Mouse (Mus musculus): Measurements from ENCODE around the gene Pigyl. TPM values are rescaled to one million over a fixed set of nuclear protein-coding genes. Genes with fewer than 3 reads are reported as not detected.

Gene Pigyl
- 66.6 and 67.9 TPM in 2 replicates for polyA plus RNA-seq (2014; fragmentation: Nextera tagmentation; extraction: Ambion mirVana)

DNA sequence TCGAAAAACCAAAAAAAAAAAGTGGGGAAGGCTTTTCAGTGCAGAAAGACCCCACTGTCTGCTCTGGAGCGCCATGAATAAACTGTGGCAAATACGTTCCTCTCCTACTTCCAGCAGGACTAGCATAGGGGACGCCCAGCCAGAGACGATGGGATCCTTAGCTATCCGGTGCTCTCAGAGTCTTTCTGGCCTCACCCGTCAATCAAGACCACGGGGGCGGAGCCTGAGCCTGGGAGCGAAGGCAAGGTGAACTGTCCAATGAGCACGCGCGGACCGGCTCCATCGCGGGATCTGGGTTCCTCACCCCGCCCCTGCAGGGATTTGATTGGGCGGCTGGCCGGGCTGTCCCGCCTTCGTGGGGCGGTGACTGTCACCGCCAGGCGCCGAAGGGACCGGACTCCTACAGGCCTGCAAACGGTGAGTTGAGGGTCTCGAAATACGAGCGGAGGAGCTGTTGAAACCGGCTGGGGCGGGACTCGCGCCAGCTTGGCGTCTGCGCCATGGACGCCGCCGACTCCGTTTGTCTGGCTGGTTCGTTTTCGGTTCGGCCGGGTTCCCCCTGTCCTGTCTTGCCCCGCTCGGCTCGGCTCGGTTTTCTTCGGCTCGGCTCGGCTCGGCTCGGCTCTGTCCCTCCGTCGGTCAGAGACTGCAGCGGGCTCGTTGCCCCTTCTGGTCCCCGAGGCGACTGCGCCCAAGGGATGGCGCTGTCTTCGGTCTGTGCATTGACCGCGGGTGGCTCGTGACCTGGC lies at the start of gene Pigyl:
Gene Pigyl (plus strand): TSS at position 350 of the 749 bp plus-strand sequence.
- ATAC-seq (replicated peaks; ENCODE audit: low FRiP score) = peak; percentile 98
- H3K9me3 ChIP-seq (ENCODE audit: control insufficient read depth, low read length) = peaks cover 3% of the 10 kb centered on the region; the same call in 1 of the 2 replicates
- H3K4me3 ChIP-seq (ENCODE audit: low read depth, low read length) = peak within 1 kb of the TSS; percentile 70
- H3K27me3 ChIP-seq (replicated peaks; ENCODE audit: control insufficient read depth, insufficient read depth, low read length) = no peaks in the 10 kb centered on the region; the same call in 1 of the 2 replicates
- peak within 1 kb of the TSS; percentile 93 for H3K4me2 ChIP-seq
- peak; percentile 98 for DNase-seq (ENCODE audit: low spot score)
- peak within 1 kb of the TSS; percentile 56 for H3K27ac ChIP-seq (ENCODE audit: low read depth, low read length)
- H3K9ac ChIP-seq (ENCODE audit: low read depth, low read length) = peak within 1 kb of the TSS; percentile 84
- WGBS = under 1% methylated on average over 65 of the region's 65 CpGs
- no peaks in the 10 kb centered on the region for H3K36me3 ChIP-seq (ENCODE audit: control insufficient read depth, insufficient read depth, low read length)
- peaks cover 13% of the 10 kb centered on the region for H3K4me1 ChIP-seq (replicated peaks; ENCODE audit: control insufficient read depth, insufficient read depth, low read length)

DNA sequence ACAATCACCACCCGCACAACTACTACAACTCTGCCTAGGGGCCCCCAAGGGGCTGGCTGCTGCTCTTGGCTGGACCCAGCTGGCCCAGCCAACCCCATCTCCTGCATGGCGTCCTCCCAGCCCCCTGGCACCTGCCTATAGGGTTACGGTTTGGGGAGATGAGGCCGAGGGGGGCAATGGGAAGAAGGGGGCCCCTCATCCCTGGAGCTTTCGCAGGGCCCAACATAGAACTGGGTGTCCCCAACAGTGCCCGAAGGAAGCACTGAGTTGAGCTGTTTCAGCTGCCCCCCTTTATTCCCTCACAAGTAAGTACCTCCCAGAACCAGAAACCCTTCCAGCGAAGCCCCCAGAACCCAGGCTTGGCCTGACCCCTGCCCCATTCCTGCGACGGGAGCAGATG lies 48.5 kb upstream of the Pigyl start:
- DNase-seq (ENCODE audit: low spot score) (no peak), ATAC-seq (replicated peaks; ENCODE audit: low FRiP score) (no peak)
- H3K4me3 ChIP-seq (ENCODE audit: low read depth, low read length) = no peak overlapping the region
- H3K27me3 ChIP-seq (replicated peaks; ENCODE audit: control insufficient read depth, insufficient read depth, low read length) = no peaks in the 10 kb centered on the region
- H3K4me2 ChIP-seq = no peak overlapping the region
- peaks cover 13% of the 10 kb centered on the region for H3K36me3 ChIP-seq (ENCODE audit: control insufficient read depth, insufficient read depth, low read length)
- no peaks in the 10 kb centered on the region for H3K4me1 ChIP-seq (replicated peaks; ENCODE audit: control insufficient read depth, insufficient read depth, low read length)
- H3K27ac ChIP-seq (ENCODE audit: low read depth, low read length) = no peak overlapping the region
- H3K9me3 ChIP-seq (ENCODE audit: control insufficient read depth, low read length) = no peaks in the 10 kb centered on the region
- H3K9ac ChIP-seq (ENCODE audit: low read depth, low read length) = no peak overlapping the region
- WGBS = 86% methylated on average over 9 of the region's 9 CpGs

GRCm38 (mm10) chr9:22115635-22116034 lies 41.0 kb upstream of the Pigyl start:
- H3K9ac ChIP-seq (ENCODE audit: low read depth, low read length) = no peak overlapping the region; the same call in 1 of the 2 replicates
- H3K27me3 ChIP-seq (replicated peaks; ENCODE audit: control insufficient read depth, insufficient read depth, low read length) = no peaks in the 10 kb centered on the region
- peaks cover 14% of the 10 kb centered on the region for H3K36me3 ChIP-seq (ENCODE audit: control insufficient read depth, insufficient read depth, low read length)
- DNase-seq (ENCODE audit: low spot score) (no peak), ATAC-seq (replicated peaks; ENCODE audit: low FRiP score) (no peak)
- H3K4me3 ChIP-seq (ENCODE audit: low read depth, low read length) = peak overlapping the region; percentile 81
- 86% methylated on average over 4 of the region's 4 CpGs for WGBS
- peak overlapping the region; percentile 84 for H3K4me2 ChIP-seq
- H3K4me1 ChIP-seq (replicated peaks; ENCODE audit: control insufficient read depth, insufficient read depth, low read length) = peaks cover 11% of the 10 kb centered on the region
- H3K9me3 ChIP-seq (ENCODE audit: control insufficient read depth, low read length) = no peaks in the 10 kb centered on the region
- no peak overlapping the region for H3K27ac ChIP-seq (ENCODE audit: low read depth, low read length)

DNA sequence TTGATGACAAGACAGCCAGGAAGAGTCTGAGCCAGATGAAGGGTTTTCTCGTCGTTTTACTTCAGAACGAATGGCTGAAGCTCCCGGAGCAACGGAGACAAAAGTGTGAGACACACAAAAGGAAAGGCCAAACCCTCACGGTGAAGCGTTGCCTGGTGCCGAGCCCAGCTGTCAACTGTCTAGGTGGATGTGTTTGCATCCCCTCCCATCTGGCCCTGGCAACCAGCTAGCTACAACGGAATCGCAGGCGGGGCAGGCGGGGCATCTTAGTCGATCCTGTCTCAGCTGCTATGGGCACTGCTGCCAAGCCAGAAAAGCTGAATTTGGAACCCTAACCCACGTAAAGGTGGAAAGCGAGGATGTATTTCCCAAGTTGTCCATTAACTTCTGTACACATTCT lies 40.6 kb upstream of the Pigyl start:
- no peak for ATAC-seq (replicated peaks; ENCODE audit: low FRiP score)
- H3K36me3 ChIP-seq (ENCODE audit: control insufficient read depth, insufficient read depth, low read length) = peaks cover 14% of the 10 kb centered on the region
- peak overlapping the region; percentile 81 for H3K4me3 ChIP-seq (ENCODE audit: low read depth, low read length)
- peak overlapping the region; percentile 81 for H3K9ac ChIP-seq (ENCODE audit: low read depth, low read length)
- WGBS = 32% methylated on average over 15 of the region's 15 CpGs
- H3K4me2 ChIP-seq = peak overlapping the region; percentile 84
- 0 out of 2 replicates have a peak overlapping the region, but pooled peaks have one; percentile 50 for H3K27ac ChIP-seq (ENCODE audit: low read depth, low read length)
- DNase-seq (ENCODE audit: low spot score) = no peak
- no peaks in the 10 kb centered on the region for H3K27me3 ChIP-seq (replicated peaks; ENCODE audit: control insufficient read depth, insufficient read depth, low read length)
- no peaks in the 10 kb centered on the region for H3K9me3 ChIP-seq (ENCODE audit: control insufficient read depth, low read length)
- H3K4me1 ChIP-seq (replicated peaks; ENCODE audit: control insufficient read depth, insufficient read depth, low read length) = peaks cover 11% of the 10 kb centered on the region

GRCm38 (mm10) chr9:22116740-22117426 lies 39.8 kb upstream of the Pigyl start, which contains the start of gene Elof1:
Gene Elof1 (minus strand): TSS chr9:22117172.
- peak within 1 kb of the TSS; percentile 50 for H3K27ac ChIP-seq (ENCODE audit: low read depth, low read length)
- peak; percentile 92 for ATAC-seq (replicated peaks; ENCODE audit: low FRiP score)

DNA sequence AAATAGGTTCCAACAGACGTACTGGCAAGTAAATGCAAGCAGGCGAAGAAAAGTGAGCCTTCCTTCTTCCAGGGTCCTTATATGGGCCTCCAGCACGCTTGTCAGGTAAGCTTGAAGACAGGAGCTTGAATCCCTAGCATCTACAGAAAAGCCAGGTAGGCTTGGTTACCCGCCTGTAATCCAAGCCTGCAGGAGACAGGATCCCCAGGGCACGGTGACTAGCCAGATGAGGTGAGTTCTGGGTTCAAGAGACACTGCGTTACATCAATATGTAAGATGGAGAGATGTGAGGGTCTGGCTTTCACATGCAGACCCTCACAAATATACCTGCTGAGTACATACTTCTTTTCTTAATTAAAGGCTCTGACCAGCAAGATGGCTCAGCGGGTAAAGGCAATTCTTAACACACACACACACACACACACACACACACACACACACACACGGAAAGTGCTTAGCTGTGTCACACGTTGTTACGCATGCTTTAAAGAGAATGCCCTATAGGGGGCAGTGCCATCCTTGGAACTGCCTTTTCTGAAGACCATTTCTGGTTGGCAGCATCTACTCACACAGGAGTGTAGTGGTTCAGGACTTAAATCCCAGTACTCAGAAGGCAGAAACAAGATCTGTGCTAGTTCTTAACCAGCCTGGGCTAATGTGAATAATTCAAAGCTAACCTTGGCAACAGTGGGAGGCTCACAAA lies 38.7 kb upstream of the Pigyl start:
- peak overlapping the region; percentile 58 for H3K9ac ChIP-seq (ENCODE audit: low read depth, low read length)
- H3K4me1 ChIP-seq (replicated peaks; ENCODE audit: control insufficient read depth, insufficient read depth, low read length) = peaks cover 22% of the 10 kb centered on the region
- WGBS = 36% methylated on average over 10 of the region's 10 CpGs
- peak overlapping the region; percentile 84 for H3K4me2 ChIP-seq
- H3K27me3 ChIP-seq (replicated peaks; ENCODE audit: control insufficient read depth, insufficient read depth, low read length) = no peaks in the 10 kb centered on the region
- ATAC-seq (replicated peaks; ENCODE audit: low FRiP score) (no peak; the same call in 1 of the 2 replicates), DNase-seq (ENCODE audit: low spot score) (peak; percentile 42)
- H3K9me3 ChIP-seq (ENCODE audit: control insufficient read depth, low read length) = no peaks in the 10 kb centered on the region
- H3K36me3 ChIP-seq (ENCODE audit: control insufficient read depth, insufficient read depth, low read length) = peaks cover 6% of the 10 kb centered on the region
- no peak overlapping the region for H3K27ac ChIP-seq (ENCODE audit: low read depth, low read length)
- H3K4me3 ChIP-seq (ENCODE audit: low read depth, low read length) = peak overlapping the region; percentile 81

More at GRCm38 (mm10) chr9:22116740-22117426, 39.8 kb upstream of the Pigyl start, which contains the start of gene Elof1:
- DNase-seq (ENCODE audit: low spot score) = peak; percentile 89
- WGBS = under 1% methylated on average over 52 of the region's 52 CpGs
- no peaks in the 10 kb centered on the region for H3K27me3 ChIP-seq (replicated peaks; ENCODE audit: control insufficient read depth, insufficient read depth, low read length)
- peaks cover 13% of the 10 kb centered on the region for H3K4me1 ChIP-seq (replicated peaks; ENCODE audit: control insufficient read depth, insufficient read depth, low read length)
- H3K9ac ChIP-seq (ENCODE audit: low read depth, low read length) = peak within 1 kb of the TSS; percentile 81
- peaks cover 14% of the 10 kb centered on the region for H3K36me3 ChIP-seq (ENCODE audit: control insufficient read depth, insufficient read depth, low read length)
- peak within 1 kb of the TSS; percentile 81 for H3K4me3 ChIP-seq (ENCODE audit: low read depth, low read length)
- H3K9me3 ChIP-seq (ENCODE audit: control insufficient read depth, low read length) = no peaks in the 10 kb centered on the region
- peak within 1 kb of the TSS; percentile 84 for H3K4me2 ChIP-seq

- ATAC-seq (replicated peaks; ENCODE audit: low FRiP score) (no peak), DNase-seq (ENCODE audit: low spot score) (no peak)
- Histone ChIP-seq H3K4me2 (no peak overlapping the region), H3K4me1 (replicated peaks; ENCODE audit: control insufficient read depth, insufficient read depth, low read length) (peaks cover 27% of the 10 kb centered on the region), H3K27me3 (replicated peaks; ENCODE audit: control insufficient read depth, insufficient read depth, low read length) (no peaks in the 10 kb centered on the region), H3K4me3 (ENCODE audit: low read depth, low read length) (no peak overlapping the region), H3K36me3 (ENCODE audit: control insufficient read depth, insufficient read depth, low read length) (no peaks in the 10 kb centered on the region), H3K27ac (ENCODE audit: low read depth, low read length) (no peak overlapping the region), H3K9ac (ENCODE audit: low read depth, low read length) (no peak overlapping the region), H3K9me3 (ENCODE audit: control insufficient read depth, low read length) (no peaks in the 10 kb centered on the region)
- 84% methylated on average over 4 of the region's 4 CpGs for whole genome bisulfite sequencing
These were observed 37.1 kb upstream of the Pigyl start for GRCm38 (mm10) chr9:22119543-22119942.

- Histone ChIP-seq H3K27ac (ENCODE audit: low read depth, low read length) (0 out of 2 replicates have a peak overlapping the region, but pooled peaks have one; percentile 28), H3K9me3 (ENCODE audit: control insufficient read depth, low read length) (no peaks in the 10 kb centered on the region), H3K27me3 (replicated peaks; ENCODE audit: control insufficient read depth, insufficient read depth, low read length) (no peaks in the 10 kb centered on the region), H3K4me2 (no peak overlapping the region), H3K9ac (ENCODE audit: low read depth, low read length) (no peak overlapping the region), H3K36me3 (ENCODE audit: control insufficient read depth, insufficient read depth, low read length) (no peaks in the 10 kb centered on the region), H3K4me1 (replicated peaks; ENCODE audit: control insufficient read depth, insufficient read depth, low read length) (peaks cover 19% of the 10 kb centered on the region), H3K4me3 (ENCODE audit: low read depth, low read length) (no peak overlapping the region)
- ATAC-seq (replicated peaks; ENCODE audit: low FRiP score) (peak; percentile 48; the same call in 1 of the 2 replicates), DNase-seq (ENCODE audit: low spot score) (no peak)
These were observed 35.1 kb upstream of the Pigyl start for GRCm38 (mm10) chr9:22121545-22121944.

Measured in liver, embryonic 11.5 days (tissue).